Mouse (Mus musculus) CD4-positive, CD25-positive, alpha-beta regulatory T cell, adult 9 weeks (primary cell): ENCODE results near the gene Fbxo36. TPM values are rescaled to one million over a fixed set of nuclear protein-coding genes. Genes with fewer than 3 reads are reported as not detected.

Experiments
- polyA plus RNA-seq: library from polyadenylated mRNA; unstranded; fragments of 100-300 nt; shearing (Covaris generic); gene quantifications from one replicate; pipeline ENCODE4 v1.2.1, GENCODE M21; 2017

The Fbxo36 gene
- polyA plus RNA-seq: 5.7 TPM

DNA sequence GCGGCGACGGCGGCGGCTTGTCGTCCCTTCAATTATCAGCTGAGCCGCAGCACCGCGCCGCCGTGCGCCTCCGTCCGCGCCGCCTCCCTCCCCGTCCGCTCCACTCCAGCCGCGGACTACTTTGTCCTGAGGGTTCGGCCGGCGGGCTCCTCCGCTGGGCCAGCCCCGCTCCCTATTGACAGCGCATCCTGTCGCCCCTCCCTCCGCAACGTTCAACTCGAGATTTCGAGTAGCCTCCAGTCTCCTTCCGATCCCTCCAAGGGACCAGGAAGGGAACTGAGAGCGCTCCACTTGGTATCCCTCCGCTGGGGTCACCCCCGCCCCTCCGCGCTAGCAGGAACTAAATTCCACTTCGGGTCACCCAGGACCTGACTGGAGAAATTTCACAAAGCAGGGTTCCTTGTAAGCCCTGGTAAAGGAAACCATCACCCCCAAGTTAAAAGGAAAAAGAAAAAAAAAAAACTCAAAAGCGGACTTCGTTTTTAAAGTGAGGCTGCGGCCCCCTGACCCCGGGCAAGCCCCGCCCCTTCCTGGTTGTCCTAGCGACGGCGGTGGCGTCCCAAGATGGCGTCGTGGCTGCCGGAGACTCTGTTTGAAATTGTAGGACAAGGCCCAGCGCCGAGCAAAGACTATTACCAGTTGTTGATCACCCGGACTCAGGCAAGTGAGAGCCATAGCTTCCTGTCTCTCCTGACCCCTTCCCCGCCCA, at the start of gene Fbxo36:
Fbxo36 (plus strand) TSS at position 533 of the 709 bp plus-strand sequence.

DNA sequence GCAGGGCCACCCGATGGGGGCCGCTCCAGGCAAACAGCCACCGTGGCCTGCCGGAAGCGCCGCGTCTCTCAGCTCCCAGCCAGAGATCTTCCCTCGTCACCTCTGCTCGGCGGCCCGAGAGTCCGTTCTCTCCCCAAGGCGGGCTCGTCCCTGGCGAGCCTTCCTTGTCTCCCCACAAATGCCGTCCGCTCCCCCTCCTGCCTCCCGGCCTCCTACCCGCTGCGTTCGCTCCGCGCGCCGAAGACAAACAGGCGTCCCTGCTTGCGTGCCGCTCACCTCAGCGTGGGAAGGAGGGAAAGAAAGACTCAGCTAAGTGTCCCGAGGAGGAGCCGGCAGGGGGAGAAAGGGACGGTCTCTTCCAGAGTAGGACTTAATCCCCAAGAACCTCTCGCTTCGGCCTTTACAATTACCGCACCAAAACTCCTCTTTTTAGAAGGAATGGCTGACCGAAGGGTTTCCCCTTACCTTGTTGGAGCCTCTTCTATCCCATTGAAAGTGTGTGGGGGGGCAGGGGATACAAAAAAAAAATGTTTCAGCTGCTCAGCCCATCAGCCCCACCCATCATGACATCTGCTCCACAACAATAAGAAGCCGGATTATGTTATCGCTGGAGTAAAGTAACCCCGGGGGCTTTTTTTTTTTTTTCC, 500 bp downstream of the Fbxo36 start, which contains the start of gene Trip12:
Trip12 (minus strand) TSS at position 499 of the 647 bp plus-strand sequence.

DNA sequence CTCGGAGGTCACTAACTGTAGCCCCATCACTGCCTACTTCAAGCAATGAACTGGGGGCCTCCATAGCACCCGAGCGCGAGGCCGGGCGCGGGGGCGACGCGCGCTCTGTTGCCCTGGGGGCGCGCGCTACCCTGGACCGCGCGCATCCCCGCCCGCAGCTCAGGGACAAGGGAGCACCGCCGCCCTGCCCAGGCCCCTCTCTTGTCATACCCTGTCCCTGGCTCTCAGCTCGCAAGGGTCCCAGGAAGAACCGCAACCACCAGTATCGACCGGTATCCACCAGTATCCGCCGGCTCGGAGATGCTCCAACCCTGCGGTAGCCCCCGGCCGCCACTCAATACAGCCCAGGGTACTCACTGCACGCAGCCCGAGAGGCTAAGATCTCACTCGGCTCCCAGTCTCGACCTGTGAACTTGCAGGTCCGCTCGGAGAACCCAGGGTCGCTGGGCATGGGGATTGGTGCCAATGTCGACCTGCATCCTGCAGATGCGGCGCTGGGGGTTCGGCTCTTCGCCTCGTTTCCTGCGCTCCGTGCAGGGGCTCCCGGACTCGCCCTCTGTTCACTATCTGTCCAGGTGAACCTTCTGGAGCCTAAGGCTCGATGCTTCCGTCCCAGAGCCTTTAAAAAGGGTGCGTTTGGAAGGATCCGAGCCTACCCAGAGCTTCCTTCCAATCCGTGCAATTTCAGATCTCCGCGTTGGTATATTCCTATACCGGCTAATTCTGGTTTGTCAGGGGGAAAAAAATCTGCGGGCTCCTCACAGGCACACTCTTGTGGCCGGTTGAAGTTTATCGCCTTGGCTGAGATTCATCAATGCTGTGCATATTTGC, 95.1 kb downstream of the Fbxo36 start, which contains the start of gene Slc16a14:
Slc16a14 (minus strand) TSS at position 632 of the 831 bp plus-strand sequence.

Other genes starting within 250 kb of the Fbxo36 start
- gene Dner, start 143.6 kb upstream of the Fbxo36 start, polyA plus RNA-seq: not detected
- gene Trip12, start 675 bp downstream of the Fbxo36 start, polyA plus RNA-seq: 244 TPM
- gene Slc16a14, start 95.3 kb downstream of the Fbxo36 start, polyA plus RNA-seq: not detected